Mouse (Mus musculus) heart, embryonic 10.5 days (tissue): ENCODE data around the gene Fam76b. TPM values are rescaled to one million over a fixed set of nuclear protein-coding genes. Genes with fewer than 3 reads are reported as not detected.
A peak's percentile ranks its signal among the peaks of the same experiment; 100 is the strongest.

ENCODE experiments used
- DNase-seq: peaks from one replicate; pipeline ENCODE4 v3.0.0-alpha.2; 2017; ENCODE audit warnings: low spot score
- H3K27ac ChIP-seq: fragments of 300-500 bp; sonication (generic); 2 replicates; pipeline ENCODE4 v1.5.1; 2016; ENCODE audit warnings: mild to moderate bottlenecking
- H3K27me3 ChIP-seq: fragments of 300-500 bp; sonication (generic); 2 replicates; pipeline ENCODE4 v1.6.1; 2016; ENCODE audit warnings: mild to moderate bottlenecking; ENCODE audit not compliant: poor library complexity, insufficient read depth, severe bottlenecking
- H3K36me3 ChIP-seq: fragments of 300-500 bp; sonication (generic); 2 replicates; pipeline ENCODE4 v1.6.1; 2016; ENCODE audit warnings: mild to moderate bottlenecking, moderate library complexity
- H3K4me1 ChIP-seq: fragments of 300-500 bp; sonication (generic); 2 replicates; pipeline ENCODE4 v1.6.1; 2016; ENCODE audit warnings: mild to moderate bottlenecking
- H3K4me3 ChIP-seq: fragments of 300-500 bp; sonication (generic); 2 replicates; pipeline ENCODE4 v1.5.1; 2016; ENCODE audit warnings: mild to moderate bottlenecking, moderate library complexity
- H3K9me3 ChIP-seq: fragments of 300-500 bp; sonication (generic); 2 replicates; pipeline ENCODE4 v1.6.1; 2016; ENCODE audit warnings: mild to moderate bottlenecking, moderate library complexity
- WGBS: fragments of 180-500 bp; shearing (Covaris S2); methylation state at CpG from one replicate; pipeline ENCODE4 v1.1.7; 2016; 5-methylcytosine and 5-hydroxymethylcytosine counted together
- polyA plus RNA-seq: library from polyadenylated mRNA; unstranded; fragments of >200 nt; fragmentation: Nextera tagmentation; extraction: Ambion mirVana; gene quantifications from 2 replicates; pipeline ENCODE4 v1.2.1, GENCODE M21; 2016

The Fam76b gene
- polyA plus RNA-seq, 1 experiment from 2014 or later: 18.9 TPM

- Histone ChIP-seq H3K9me3 (no peaks in the 10 kb centered on the region), H3K36me3 (peaks cover 23% of the 10 kb centered on the region), H3K27ac (peak within 1 kb of the TSS; percentile 99), H3K4me3 (peak within 1 kb of the TSS; percentile 96), H3K27me3 (no peaks in the 10 kb centered on the region), H3K4me1 (peaks cover 20% of the 10 kb centered on the region)
- peak; percentile 98 for DNase-seq
- under 1% methylated on average over 44 of the region's 44 CpGs for WGBS
These were observed 597 bp upstream of the Fam76b start, which contains the start of gene Cep57 for GRCm38 (mm10) chr9:13826832-13827405. Cep57 (minus strand) TSS chr9:13827107.

DNA sequence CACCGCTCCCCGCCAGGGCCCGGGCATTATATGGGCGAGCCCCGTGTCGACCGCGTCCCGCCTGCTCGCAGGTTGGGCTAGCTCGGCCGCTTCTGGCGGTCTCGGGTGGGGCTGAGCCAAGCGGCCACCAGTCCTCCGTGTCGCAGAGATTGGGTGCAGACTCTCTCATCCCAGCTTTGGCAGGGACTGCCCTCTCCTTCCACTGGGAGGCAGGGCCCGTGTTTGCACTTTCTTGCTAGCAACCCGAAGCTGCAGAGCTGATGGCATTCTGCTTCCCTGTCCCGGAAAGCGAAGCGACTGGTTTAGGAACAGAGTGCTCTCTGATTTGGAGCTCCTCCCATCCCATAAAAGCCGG lies 548 bp downstream of the Fam76b start:
- H3K4me1 ChIP-seq: peaks cover 15% of the 10 kb centered on the region
- WGBS: under 1% methylated on average over 23 of the region's 23 CpGs
- peaks cover 26% of the 10 kb centered on the region for H3K36me3 ChIP-seq
- peak overlapping the region; percentile 96 for H3K4me3 ChIP-seq
- no peaks in the 10 kb centered on the region for H3K9me3 ChIP-seq
- H3K27ac ChIP-seq: peak overlapping the region; percentile 99
- H3K27me3 ChIP-seq: no peaks in the 10 kb centered on the region
- no peak for DNase-seq

DNA sequence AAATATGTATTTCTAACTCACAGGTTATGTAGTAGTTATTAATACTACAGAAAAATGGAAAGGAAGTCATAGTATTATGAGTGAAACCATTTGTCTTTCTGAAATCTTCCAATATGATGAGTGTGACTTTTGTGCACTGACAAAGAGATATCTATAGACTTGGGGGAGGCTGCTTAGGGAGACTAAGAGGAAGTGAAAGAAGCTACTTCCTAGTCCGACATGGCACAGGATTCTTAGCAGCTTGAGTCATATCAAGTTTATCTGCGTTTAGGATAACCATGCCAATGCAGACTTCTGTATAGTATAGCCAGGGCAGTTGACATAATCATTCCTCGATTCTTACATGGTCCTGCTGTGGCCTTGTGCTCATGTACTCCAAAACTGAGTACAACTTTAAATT lies 7.7 kb downstream of the Fam76b start:
- 79% methylated on average over 3 of the region's 3 CpGs for WGBS
- peaks cover 95% of the 10 kb centered on the region for H3K36me3 ChIP-seq

DNA sequence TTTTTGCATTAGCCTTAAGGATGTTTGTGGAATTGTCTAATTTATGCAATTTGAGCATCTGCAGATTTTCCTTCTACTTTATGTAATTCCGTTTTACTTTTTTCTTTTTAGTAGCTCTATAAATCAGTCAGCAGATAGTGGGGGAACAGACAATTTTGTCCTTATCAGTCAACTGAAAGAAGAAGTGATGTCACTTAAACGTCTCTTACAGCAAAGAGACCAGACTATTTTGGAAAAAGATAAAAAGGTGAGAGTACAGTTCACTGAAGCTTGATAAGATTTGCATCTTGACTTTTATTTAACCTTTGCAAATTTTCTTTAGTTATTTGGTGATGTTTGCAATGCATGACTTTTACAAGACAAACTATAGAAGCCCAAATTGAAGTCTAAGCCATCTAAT lies 9.2 kb downstream of the Fam76b start:
- DNase-seq: no peak
- Histone ChIP-seq H3K27me3 (no peaks in the 10 kb centered on the region), H3K27ac (no peak overlapping the region), H3K9me3 (no peaks in the 10 kb centered on the region), H3K4me1 (no peaks in the 10 kb centered on the region), H3K4me3 (no peak overlapping the region), H3K36me3 (peaks cover 97% of the 10 kb centered on the region)
- WGBS: 56% methylated on average over 2 of the region's 2 CpGs

More for the DNA sequence above, 7.7 kb downstream of the Fam76b start:
- no peak for DNase-seq
- Histone ChIP-seq H3K4me3 (no peak overlapping the region), H3K27ac (no peak overlapping the region), H3K27me3 (no peaks in the 10 kb centered on the region), H3K9me3 (no peaks in the 10 kb centered on the region), H3K4me1 (no peaks in the 10 kb centered on the region)

DNA sequence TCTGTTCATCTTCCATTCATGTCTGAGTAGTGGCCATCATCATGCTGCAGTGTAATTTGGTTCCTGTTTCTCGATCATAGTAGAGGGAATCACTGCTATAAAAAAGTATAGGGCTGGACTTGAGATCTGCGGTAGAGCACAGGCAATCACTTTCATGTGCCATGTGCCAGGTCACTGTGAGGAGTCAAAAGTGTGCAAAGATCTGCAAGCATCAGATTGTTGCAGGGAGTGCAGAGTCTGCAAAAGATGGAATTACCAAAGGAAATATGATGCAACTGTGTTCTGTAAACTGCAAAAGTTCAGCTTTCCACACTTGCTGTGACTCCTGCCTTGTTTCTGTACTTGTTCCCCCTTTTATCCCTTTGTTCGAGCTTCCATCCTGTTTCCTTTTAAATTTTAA lies 20.1 kb downstream of the Fam76b start:
- Histone ChIP-seq H3K4me1 (peaks cover 3% of the 10 kb centered on the region; the same call in 1 of the 2 replicates), H3K27ac (no peak overlapping the region), H3K9me3 (no peaks in the 10 kb centered on the region), H3K4me3 (no peak overlapping the region), H3K36me3 (peaks cover 25% of the 10 kb centered on the region), H3K27me3 (no peaks in the 10 kb centered on the region)
- DNase-seq: no peak
- WGBS: 80% methylated on average over 3 of the region's 3 CpGs

GRCm38 (mm10) chr9:13848481-13849480 lies 21.3 kb downstream of the Fam76b start:
- Histone ChIP-seq H3K4me3 (no peak overlapping the region), H3K36me3 (peaks cover 16% of the 10 kb centered on the region; the same call in 1 of the 2 replicates), H3K9me3 (no peaks in the 10 kb centered on the region), H3K27ac (no peak overlapping the region), H3K4me1 (peaks cover 4% of the 10 kb centered on the region; the same call in 1 of the 2 replicates), H3K27me3 (no peaks in the 10 kb centered on the region)
- 74% methylated on average over 10 of the region's 10 CpGs for WGBS
- no peak for DNase-seq

- Histone ChIP-seq H3K36me3 (no peaks in the 10 kb centered on the region), H3K9me3 (no peaks in the 10 kb centered on the region), H3K4me3 (no peak overlapping the region), H3K27me3 (no peaks in the 10 kb centered on the region), H3K27ac (no peak overlapping the region), H3K4me1 (peaks cover 4% of the 10 kb centered on the region; the same call in 1 of the 2 replicates)
- 54% methylated on average over 3 of the region's 3 CpGs for WGBS
- DNase-seq: no peak
These were observed 26.4 kb downstream of the Fam76b start for GRCm38 (mm10) chr9:13853876-13854275.

- H3K36me3 ChIP-seq: no peaks in the 10 kb centered on the region
- WGBS: 68% methylated on average over 1 of the region's 1 CpGs
- no peak overlapping the region for H3K4me3 ChIP-seq
- H3K27me3 ChIP-seq: no peaks in the 10 kb centered on the region
- H3K4me1 ChIP-seq: peaks cover 4% of the 10 kb centered on the region; the same call in 1 of the 2 replicates
- no peak overlapping the region for H3K27ac ChIP-seq
- no peak for DNase-seq
- H3K9me3 ChIP-seq: no peaks in the 10 kb centered on the region
These were observed 28.7 kb downstream of the Fam76b start for GRCm38 (mm10) chr9:13856247-13856646.

GRCm38 (mm10) chr9:13856777-13857176 lies 29.3 kb downstream of the Fam76b start:
- peaks cover 4% of the 10 kb centered on the region; the same call in 1 of the 2 replicates for H3K4me1 ChIP-seq
- DNase-seq: no peak
- no peaks in the 10 kb centered on the region for H3K27me3 ChIP-seq
- 74% methylated on average over 4 of the region's 4 CpGs for WGBS
- H3K4me3 ChIP-seq: no peak overlapping the region
- no peak overlapping the region for H3K27ac ChIP-seq
- no peaks in the 10 kb centered on the region for H3K36me3 ChIP-seq
- H3K9me3 ChIP-seq: no peaks in the 10 kb centered on the region

- 60% methylated on average over 2 of the region's 2 CpGs for WGBS
- Histone ChIP-seq H3K36me3 (no peaks in the 10 kb centered on the region), H3K4me3 (no peak overlapping the region), H3K9me3 (no peaks in the 10 kb centered on the region), H3K27me3 (no peaks in the 10 kb centered on the region), H3K27ac (no peak overlapping the region), H3K4me1 (peaks cover 3% of the 10 kb centered on the region; the same call in 1 of the 2 replicates)
- DNase-seq: peak; percentile 38
These were observed 40.1 kb downstream of the Fam76b start for GRCm38 (mm10) chr9:13867646-13868045.

GRCm38 (mm10) chr9:13871631-13872030 lies 44.1 kb downstream of the Fam76b start:
- H3K27me3 ChIP-seq: no peaks in the 10 kb centered on the region
- 81% methylated on average over 7 of the region's 7 CpGs for WGBS

DNA sequence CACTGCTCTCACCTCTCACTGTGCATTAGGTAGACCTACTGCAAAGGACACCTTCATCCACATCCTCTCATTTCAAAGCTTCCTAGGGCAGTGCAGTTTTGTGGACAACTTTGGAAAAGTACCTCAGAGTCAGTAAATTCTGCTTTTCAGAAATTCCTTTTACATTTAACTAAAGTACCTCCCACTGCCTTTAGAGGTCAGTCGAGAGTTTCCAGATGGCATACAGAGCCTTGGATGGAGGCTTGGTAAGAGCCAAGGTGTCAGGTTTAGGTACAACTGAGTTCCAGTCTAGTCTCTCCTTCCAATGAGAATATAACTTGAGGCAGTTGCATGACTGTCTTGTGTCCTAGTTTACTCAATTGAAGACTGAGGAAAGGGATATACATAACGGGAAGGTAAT lies 46.8 kb downstream of the Fam76b start:
- Histone ChIP-seq H3K4me1 (peaks cover 3% of the 10 kb centered on the region; the same call in 1 of the 2 replicates), H3K9me3 (no peaks in the 10 kb centered on the region), H3K27me3 (no peaks in the 10 kb centered on the region), H3K36me3 (no peaks in the 10 kb centered on the region), H3K27ac (no peak overlapping the region), H3K4me3 (no peak overlapping the region)
- WGBS: 49% methylated on average over 2 of the region's 2 CpGs
- no peak for DNase-seq

More at GRCm38 (mm10) chr9:13871631-13872030, 44.1 kb downstream of the Fam76b start:
- Histone ChIP-seq H3K27ac (no peak overlapping the region), H3K36me3 (no peaks in the 10 kb centered on the region), H3K4me3 (no peak overlapping the region), H3K4me1 (peaks cover 3% of the 10 kb centered on the region; the same call in 1 of the 2 replicates), H3K9me3 (no peaks in the 10 kb centered on the region)
- no peak for DNase-seq

DNA sequence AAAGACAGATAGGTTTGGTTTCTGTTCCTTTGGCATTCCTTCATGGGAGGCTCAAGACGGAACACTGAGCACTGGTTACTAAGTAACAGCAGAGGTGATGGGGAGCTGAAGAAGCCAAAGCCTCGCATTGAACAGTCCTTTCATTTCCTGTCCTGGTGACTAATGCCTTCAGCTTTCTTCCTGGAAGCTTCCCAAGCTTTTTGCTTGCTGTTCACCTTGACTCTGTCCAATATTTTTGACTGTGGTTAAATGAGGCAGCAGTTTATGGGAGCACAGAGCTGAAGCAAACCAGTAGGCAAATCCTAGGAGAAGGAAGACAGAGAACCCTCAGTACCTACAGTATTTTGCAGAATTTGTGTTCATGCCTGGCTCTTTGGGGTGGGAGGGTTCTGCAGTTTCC lies 47.8 kb downstream of the Fam76b start:
- Histone ChIP-seq H3K36me3 (no peaks in the 10 kb centered on the region), H3K4me1 (no peaks in the 10 kb centered on the region), H3K27me3 (no peaks in the 10 kb centered on the region), H3K9me3 (no peaks in the 10 kb centered on the region), H3K27ac (no peak overlapping the region), H3K4me3 (no peak overlapping the region)
- DNase-seq: no peak
- WGBS: 58% methylated on average over 2 of the region's 2 CpGs
